Mouse (Mus musculus): ENCODE data around the gene Samt1. TPM values are rescaled to one million over a fixed set of nuclear protein-coding genes. Genes with fewer than 3 reads are reported as not detected.
"Not testable (repeated sequence)": the region's sequence is repeated elsewhere in the genome, so short reads cannot be mapped to it uniquely, and the experiment has no call there.

Gene Samt1
- not detected in 2 replicates for polyA plus RNA-seq (2014; fragmentation: Nextera tagmentation; extraction: Ambion mirVana)

GRCm38 (mm10) chrX:154012540-154012939, at the start of gene Samt1:
Gene Samt1, minus strand, starts transcription at chrX:154012640.
- not testable (repeated sequence) for H3K9ac ChIP-seq (ENCODE audit: low read length); H3K27me3 ChIP-seq (ENCODE audit: control insufficient read depth, insufficient read depth, low read length); H3K9me3 ChIP-seq (ENCODE audit: control insufficient read depth, low read length); H3K4me3 ChIP-seq (ENCODE audit: low read depth, low read length); H3K36me3 ChIP-seq (ENCODE audit: control insufficient read depth, insufficient read depth, low read length); DNase-seq (ENCODE audit: low spot score); ATAC-seq (ENCODE audit: insufficient read depth, low FRiP score, low TSS enrichment); H3K27ac ChIP-seq (ENCODE audit: low read depth, low read length); H3K4me1 ChIP-seq (ENCODE audit: control insufficient read depth, insufficient read depth, low read length); H3K4me2 ChIP-seq (ENCODE audit: low read depth)

GRCm38 (mm10) chrX:154054939-154055338, 42.5 kb upstream of the Samt1 start, which contains the start of gene Gm10057:
Gene Gm10057, minus strand, starts transcription at chrX:154055039.
- not testable (repeated sequence) for H3K9me3 ChIP-seq (ENCODE audit: control insufficient read depth, low read length); H3K4me1 ChIP-seq (ENCODE audit: control insufficient read depth, insufficient read depth, low read length); ATAC-seq (ENCODE audit: insufficient read depth, low FRiP score, low TSS enrichment); H3K27me3 ChIP-seq (ENCODE audit: control insufficient read depth, insufficient read depth, low read length); H3K9ac ChIP-seq (ENCODE audit: low read length); H3K36me3 ChIP-seq (ENCODE audit: control insufficient read depth, insufficient read depth, low read length); H3K27ac ChIP-seq (ENCODE audit: low read depth, low read length); H3K4me2 ChIP-seq (ENCODE audit: low read depth); H3K4me3 ChIP-seq (ENCODE audit: low read depth, low read length); DNase-seq (ENCODE audit: low spot score)

- not testable (repeated sequence) for H3K9ac ChIP-seq (ENCODE audit: low read length); ATAC-seq (ENCODE audit: insufficient read depth, low FRiP score, low TSS enrichment); H3K36me3 ChIP-seq (ENCODE audit: control insufficient read depth, insufficient read depth, low read length); H3K9me3 ChIP-seq (ENCODE audit: control insufficient read depth, low read length); DNase-seq (ENCODE audit: low spot score); H3K4me2 ChIP-seq (ENCODE audit: low read depth); H3K4me1 ChIP-seq (ENCODE audit: control insufficient read depth, insufficient read depth, low read length); H3K4me3 ChIP-seq (ENCODE audit: low read depth, low read length); H3K27me3 ChIP-seq (ENCODE audit: control insufficient read depth, insufficient read depth, low read length); H3K27ac ChIP-seq (ENCODE audit: low read depth, low read length)
Measured at GRCm38 (mm10) chrX:154033727-154034126, 21.3 kb upstream of the Samt1 start, which contains the start of gene 4921511M17Rik. Gene 4921511M17Rik, minus strand, starts transcription at chrX:154033827.

- H3K4me2 ChIP-seq (ENCODE audit: low read depth); H3K27ac ChIP-seq (ENCODE audit: low read depth, low read length); H3K4me1 ChIP-seq (ENCODE audit: control insufficient read depth, insufficient read depth, low read length); H3K9me3 ChIP-seq (ENCODE audit: control insufficient read depth, low read length); H3K27me3 ChIP-seq (ENCODE audit: control insufficient read depth, insufficient read depth, low read length); H3K9ac ChIP-seq (ENCODE audit: low read length); DNase-seq (ENCODE audit: low spot score); H3K36me3 ChIP-seq (ENCODE audit: control insufficient read depth, insufficient read depth, low read length); ATAC-seq (ENCODE audit: insufficient read depth, low FRiP score, low TSS enrichment); H3K4me3 ChIP-seq (ENCODE audit: low read depth, low read length): not testable (repeated sequence)
- WGBS = no CpG with 5 or more reads among the region's 2 CpGs
Measured at GRCm38 (mm10) chrX:153976914-153977313, 35.5 kb downstream of the Samt1 start.

- not testable (repeated sequence) for H3K27me3 ChIP-seq (ENCODE audit: control insufficient read depth, insufficient read depth, low read length); H3K4me2 ChIP-seq (ENCODE audit: low read depth); DNase-seq (ENCODE audit: low spot score); H3K36me3 ChIP-seq (ENCODE audit: control insufficient read depth, insufficient read depth, low read length); H3K4me3 ChIP-seq (ENCODE audit: low read depth, low read length); H3K4me1 ChIP-seq (ENCODE audit: control insufficient read depth, insufficient read depth, low read length); H3K9me3 ChIP-seq (ENCODE audit: control insufficient read depth, low read length); H3K27ac ChIP-seq (ENCODE audit: low read depth, low read length); H3K9ac ChIP-seq (ENCODE audit: low read length); ATAC-seq (ENCODE audit: insufficient read depth, low FRiP score, low TSS enrichment)
- WGBS = 23% methylated on average over 4 of the region's 4 CpGs
Measured at GRCm38 (mm10) chrX:153976467-153976866, 36.0 kb downstream of the Samt1 start.

- WGBS = 19% methylated on average over 2 of the region's 2 CpGs
- DNase-seq (ENCODE audit: low spot score) = no peak
- H3K36me3 ChIP-seq (ENCODE audit: control insufficient read depth, insufficient read depth, low read length) = no peaks in the 10 kb centered on the region
Measured at GRCm38 (mm10) chrX:153974450-153974849, 38.0 kb downstream of the Samt1 start.

GRCm38 (mm10) chrX:153952866-153953265, 59.6 kb downstream of the Samt1 start:
- not testable (repeated sequence) for H3K27me3 ChIP-seq (ENCODE audit: control insufficient read depth, insufficient read depth, low read length); DNase-seq (ENCODE audit: low spot score); H3K27ac ChIP-seq (ENCODE audit: low read depth, low read length); H3K9ac ChIP-seq (ENCODE audit: low read length); H3K36me3 ChIP-seq (ENCODE audit: control insufficient read depth, insufficient read depth, low read length); H3K4me2 ChIP-seq (ENCODE audit: low read depth); H3K4me1 ChIP-seq (ENCODE audit: control insufficient read depth, insufficient read depth, low read length); H3K4me3 ChIP-seq (ENCODE audit: low read depth, low read length); H3K9me3 ChIP-seq (ENCODE audit: control insufficient read depth, low read length); ATAC-seq (ENCODE audit: insufficient read depth, low FRiP score, low TSS enrichment)
- WGBS = no CpG with 5 or more reads among the region's 2 CpGs

More at GRCm38 (mm10) chrX:153974450-153974849, 38.0 kb downstream of the Samt1 start:
- H3K4me1 ChIP-seq (ENCODE audit: control insufficient read depth, insufficient read depth, low read length) = no peaks in the 10 kb centered on the region
- no peak overlapping the region for H3K27ac ChIP-seq (ENCODE audit: low read depth, low read length)
- no peak overlapping the region for H3K9ac ChIP-seq (ENCODE audit: low read length)
- H3K4me2 ChIP-seq (ENCODE audit: low read depth) = no peak overlapping the region
- 0 out of 2 replicates have a peak, but pooled peaks cover 2% of the 10 kb centered on the region for H3K9me3 ChIP-seq (ENCODE audit: control insufficient read depth, low read length)
- no peak overlapping the region for H3K4me3 ChIP-seq (ENCODE audit: low read depth, low read length)
- H3K27me3 ChIP-seq (ENCODE audit: control insufficient read depth, insufficient read depth, low read length) = no peaks in the 10 kb centered on the region
- no peak for ATAC-seq (ENCODE audit: insufficient read depth, low FRiP score, low TSS enrichment)

Other genes starting within 250 kb of the Samt1 start
- 17.6 and 18.0 TPM in 2 replicates for gene Spin2c, start 180.4 kb downstream of the Samt1 start, polyA plus RNA-seq (2014; fragmentation: Nextera tagmentation; extraction: Ambion mirVana)
- not detected in 2 replicates for gene 4921511M17Rik, start 21.2 kb upstream of the Samt1 start, polyA plus RNA-seq (2014; fragmentation: Nextera tagmentation; extraction: Ambion mirVana)
- gene Gm10057, start 42.4 kb upstream of the Samt1 start, polyA plus RNA-seq (2014; fragmentation: Nextera tagmentation; extraction: Ambion mirVana) = not detected in 2 replicates
- not detected in 2 replicates for gene Gm15140, start 108.0 kb upstream of the Samt1 start, polyA plus RNA-seq (2014; fragmentation: Nextera tagmentation; extraction: Ambion mirVana)